Comparison of ENCODE assay signal across 10 mouse cellular contexts in genomic region chr17:47606220-47606619, GRCm38 (mm10). TPM values are rescaled to one million over a fixed set of nuclear protein-coding genes. Genes with fewer than 3 reads are reported as not detected.
A peak's percentile ranks its signal among the peaks of the same experiment; 100 is the strongest.
DNase-seq lines count a peak whose midpoint lies in the region; ATAC-seq and TF ChIP-seq lines count a peak whose summit lies in the region.
"Had no signal": no experiment of that assay in that cellular context is flagged by ENCODE, and none has a peak within 500 bp of the region (broad histone marks: within the 10 kb centered on the region; RNA-seq: fewer than 3 reads in every experiment).

No protein-coding gene starts in this region.

- no peaks in the 10 kb centered on the region for H3K9me3 ChIP-seq in lung, postnatal 0 days (ENCODE audit: low read length)
- H3K9me3 ChIP-seq: limb, embryonic 15.5 days had no signal

- no peak overlapping the region for H3K27ac ChIP-seq in lung, postnatal 0 days (ENCODE audit: low read length)
- H3K27ac ChIP-seq: limb, embryonic 15.5 days had no signal

- no peak overlapping the region for H3K9ac ChIP-seq in lung, postnatal 0 days (replicated peaks; ENCODE audit: low read depth)
- H3K9ac ChIP-seq: limb, embryonic 15.5 days had no signal

- intact Hi-C loops in heart, postnatal 25 days (cut with DNase I) = no loop called here

- 67% methylated on average over 5 of the region's 5 CpGs for WGBS in lung, postnatal 0 days

- peaks cover 7% of the 10 kb centered on the region; the same call in 1 of the 2 replicates for H3K4me1 ChIP-seq in lung, postnatal 0 days (ENCODE audit: insufficient read depth, low read depth, low read length)

- no peak overlapping the region for H3K4me3 ChIP-seq in lung, postnatal 0 days (ENCODE audit: low read depth, low read length)
- H3K4me3 ChIP-seq: limb, embryonic 15.5 days had no signal

- H3K27me3 ChIP-seq in lung, postnatal 0 days (replicated peaks; ENCODE audit: insufficient read depth, low read length) = no peaks in the 10 kb centered on the region
- H3K27me3 ChIP-seq: limb, embryonic 15.5 days had no signal

- DNase-seq in heart, postnatal 4 days = peak; percentile 35
- DNase-seq in heart, postnatal 25 days (ENCODE audit: low spot score) = no peak
- DNase-seq in 3T3-L1 (ENCODE audit: low read depth, low spot score) = peak; percentile 61
- DNase-seq in CD4-positive helper T cell, adult 2 months (ENCODE audit: low read depth, low spot score) = peak; percentile 59
- DNase-seq in lung, postnatal 0 days (ENCODE audit: low spot score) = no peak
- DNase-seq in frontal cortex, adult 2 months (ENCODE audit: extremely low spot score in 1 of 2, low spot score in 1 of 2) = no peak
- DNase-seq: right cerebral cortex, postnatal 14 days had no signal

- no peak for TF ChIP-seq EP300 in lung, postnatal 0 days (IDR thresholded peaks at IDR 0.05)

- 0 out of 2 replicates have a peak, but pooled peaks cover 13% of the 10 kb centered on the region for H3K36me3 ChIP-seq in lung, postnatal 0 days (ENCODE audit: insufficient read depth, low read length)

- no peak overlapping the region for H3K4me2 ChIP-seq in lung, postnatal 0 days (replicated peaks; ENCODE audit: low read depth, low read length)
- H3K4me2 ChIP-seq: limb, embryonic 15.5 days had no signal

- ATAC-seq in lung, postnatal 0 days = no peak
- no peak for ATAC-seq in megakaryocyte, adult 5-6 weeks (ENCODE audit: poor library complexity, severe bottlenecking)
- ATAC-seq: activated CD4-positive, CD25-positive, alpha-beta regulatory T cell, adult 4 months had no signal

- peak; percentile 58 for TF ChIP-seq CTCF in lung, postnatal 0 days (IDR thresholded peaks at IDR 0.05)

RNA-seq across cellular contexts. Expression of gene Bysl, which starts 5.1 kb away (rescaled TPM):
- total RNA-seq in heart, postnatal 4 days (2021) = 10 to 100 TPM; 21.7 to 22.2 TPM
- 10 to 100 TPM; 15.0 to 15.8 TPM for total RNA-seq in heart, postnatal 25 days (2021)
- 9.9 and 10.4 TPM in 2 replicates for polyA plus RNA-seq in lung, postnatal 0 days (2015; fragmentation: Nextera tagmentation; extraction: Ambion mirVana)
- total RNA-seq in megakaryocyte, adult 5-6 weeks (2015) = 4.8 and 5.6 TPM in 2 replicates
- total RNA-seq in megakaryocyte, adult 5-6 weeks (2017) = 6.4 and 7.3 TPM in 2 replicates
- 18.0 TPM in 2 replicates for polyA plus RNA-seq in frontal cortex, adult 2 months (2012; rRNA removed)

RNA-seq across cellular contexts. Expression of gene Med20, which starts 5.2 kb away (rescaled TPM):
- total RNA-seq in heart, postnatal 4 days (2021) = 10 to 100 TPM; 20.3 to 20.7 TPM
- total RNA-seq in heart, postnatal 25 days (2021) = 10 to 100 TPM; 18.3 to 20.1 TPM
- 31.6 and 32.8 TPM in 2 replicates for polyA plus RNA-seq in lung, postnatal 0 days (2015; fragmentation: Nextera tagmentation; extraction: Ambion mirVana)
- total RNA-seq in megakaryocyte, adult 5-6 weeks (2015) = 17.2 and 18.2 TPM in 2 replicates
- 32.2 and 33.8 TPM in 2 replicates for total RNA-seq in megakaryocyte, adult 5-6 weeks (2017)
- 33.2 and 34.6 TPM in 2 replicates for polyA plus RNA-seq in frontal cortex, adult 2 months (2012; rRNA removed)

RNA-seq across cellular contexts. Expression of gene Gm20517, which starts 5.2 kb away (rescaled TPM):
- 1 to 10 TPM; 3.9 to 4.4 TPM for total RNA-seq in heart, postnatal 4 days (2021)
- total RNA-seq in heart, postnatal 25 days (2021) = 1 to 10 TPM; 2.3 to 2.5 TPM
- 0.64 and 1.4 TPM in 2 replicates for polyA plus RNA-seq in lung, postnatal 0 days (2015; fragmentation: Nextera tagmentation; extraction: Ambion mirVana)
- total RNA-seq in megakaryocyte, adult 5-6 weeks (2015) = 0.49 and 2.4 TPM in 2 replicates
- total RNA-seq in megakaryocyte, adult 5-6 weeks (2017) = 1.7 and 2.3 TPM in 2 replicates
- polyA plus RNA-seq in frontal cortex, adult 2 months (2012; rRNA removed) = 3.5 and 3.7 TPM in 2 replicates

RNA-seq across cellular contexts. Expression of gene Usp49, which starts 24.3 kb away (rescaled TPM):
- 1 to 10 TPM; 7.3 to 9.7 TPM for total RNA-seq in heart, postnatal 4 days (2021)
- 1 to 10 TPM; 3.3 to 4.0 TPM for total RNA-seq in heart, postnatal 25 days (2021)
- 3.3 and 4.1 TPM in 2 replicates for polyA plus RNA-seq in lung, postnatal 0 days (2015; fragmentation: Nextera tagmentation; extraction: Ambion mirVana)
- 3.9 and 5.1 TPM in 2 replicates for total RNA-seq in megakaryocyte, adult 5-6 weeks (2015)
- total RNA-seq in megakaryocyte, adult 5-6 weeks (2017) = 4.2 and 5.3 TPM in 2 replicates
- polyA plus RNA-seq in frontal cortex, adult 2 months (2012; rRNA removed) = 12.4 and 13.1 TPM in 2 replicates

Comparison
In these comparisons a context has a peak if more than half of its experiments do, and no peak if none do; other contexts are left out.
1. DNase-seq: peak in heart, postnatal 4 days (single experiment), 3T3-L1 (single experiment) and CD4-positive helper T cell, adult 2 months (single experiment); none in heart, postnatal 25 days (single experiment), lung, postnatal 0 days (single experiment) and frontal cortex, adult 2 months (0 of 2).